Comparison of ENCODE assay signal across 10 mouse cellular contexts in the genomic region with DNA sequence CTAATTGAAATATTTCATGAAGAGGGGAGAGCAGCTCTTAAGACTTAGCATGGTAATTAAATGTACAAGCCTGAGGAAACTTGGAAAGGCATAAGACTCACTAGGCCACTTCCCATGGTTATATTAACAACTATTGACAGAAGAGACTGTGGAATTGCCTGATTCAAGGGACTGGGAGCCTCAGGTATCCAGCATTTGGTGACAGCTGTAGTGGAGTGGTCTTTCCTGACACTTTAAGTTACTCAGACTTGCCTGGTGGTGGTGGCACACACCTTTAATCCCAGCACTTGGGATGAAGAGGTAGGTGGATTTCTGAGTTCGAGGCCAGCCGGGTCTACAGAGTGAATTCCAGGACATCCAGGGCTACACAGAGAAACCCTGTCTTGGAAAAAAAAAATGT. TPM values are rescaled to one million over a fixed set of nuclear protein-coding genes. Genes with fewer than 3 reads are reported as not detected.
DNase-seq lines count a peak whose midpoint lies in the region; ATAC-seq and TF ChIP-seq lines count a peak whose summit lies in the region.
"Had no signal": no experiment of that assay in that cellular context is flagged by ENCODE, and none has a peak within 500 bp of the region (broad histone marks: within the 10 kb centered on the region; RNA-seq: fewer than 3 reads in every experiment).

No protein-coding gene starts in this region.

- H3K36me3 ChIP-seq in heart, embryonic 14.5 days (ENCODE audit: control insufficient read depth, insufficient read depth, low read length), result no peaks in the 10 kb centered on the region
- H3K36me3 ChIP-seq in hindbrain, embryonic 16.5 days (ENCODE audit: control insufficient read depth, insufficient read depth, low read length), result no peaks in the 10 kb centered on the region; the same call in 1 of the 2 replicates
- 0 out of 2 replicates have a peak, but pooled peaks cover 8% of the 10 kb centered on the region for H3K36me3 ChIP-seq in midbrain, embryonic 12.5 days

- 92% methylated on average over 2 of the region's 2 CpGs for WGBS in heart, embryonic 14.5 days
- 93% methylated on average over 2 of the region's 2 CpGs for WGBS in hindbrain, embryonic 16.5 days
- WGBS in midbrain, embryonic 12.5 days, result 90% methylated on average over 2 of the region's 2 CpGs

- no peak for ATAC-seq in heart, embryonic 14.5 days (ENCODE audit: insufficient number of reproducible peaks, insufficient read depth, low FRiP score, low read depth)
- ATAC-seq in hindbrain, embryonic 16.5 days, result no peak
- no peak for ATAC-seq in midbrain, embryonic 12.5 days (ENCODE audit: low FRiP score, low read depth)

- H3K4me1 ChIP-seq in heart, embryonic 14.5 days (ENCODE audit: control insufficient read depth in 2 of 2, insufficient read depth in 2 of 2, low read length in 2 of 2), result peaks cover 4 to 21% of the 10 kb centered on the region in 2 experiments; a peak in 3 of 4 replicates
- no peaks in the 10 kb centered on the region; the same call in 1 of the 2 replicates for H3K4me1 ChIP-seq in cortical plate, adult 2 months (ENCODE audit: control insufficient read depth, insufficient read depth, low read length)
- H3K4me1 ChIP-seq in hindbrain, embryonic 16.5 days (ENCODE audit: control insufficient read depth, insufficient read depth, low read depth, low read length), result peaks cover 24% of the 10 kb centered on the region
- H3K4me1 ChIP-seq in midbrain, embryonic 12.5 days, result peaks cover 28% of the 10 kb centered on the region

- intact Hi-C loops in heart, postnatal 10 days (cut with DNase I), result loop anchor here (10.0 kb wide), 1 partner anchor 282 kb away; a partner anchor contains a TSS

- peak overlapping the region; percentile 88 for H3K4me2 ChIP-seq in heart, embryonic 14.5 days (ENCODE audit: low read length)
- H3K4me2 ChIP-seq in hindbrain, embryonic 16.5 days (ENCODE audit: low read length), result peak overlapping the region; percentile 73
- peak overlapping the region; percentile 68 for H3K4me2 ChIP-seq in midbrain, embryonic 12.5 days (replicated peaks)

- no peak for TF ChIP-seq POLR2A in cortical plate, adult 2 months (IDR thresholded peaks at IDR 0.05; ENCODE audit: extremely low read depth, insufficient read depth, low read length)

- H3K9ac ChIP-seq in heart, embryonic 14.5 days (ENCODE audit: low read length), result peak overlapping the region; percentile 94
- no peak overlapping the region for H3K9ac ChIP-seq in hindbrain, embryonic 16.5 days (ENCODE audit: low read depth, low read length)
- peak overlapping the region; percentile 63; the same call in 1 of the 2 replicates for H3K9ac ChIP-seq in midbrain, embryonic 12.5 days (replicated peaks)

- H3K27ac ChIP-seq in heart, embryonic 14.5 days (replicated peaks in 1 of 2; ENCODE audit: control insufficient read depth in 1 of 2, insufficient read depth in 1 of 2, low read depth in 2 of 2, low read length in 2 of 2), result no peak overlapping the region
- H3K27ac ChIP-seq in cortical plate, adult 2 months (ENCODE audit: insufficient read depth, low read length), result no peak overlapping the region
- no peak overlapping the region for H3K27ac ChIP-seq in hindbrain, embryonic 16.5 days (ENCODE audit: low read depth, low read length)
- no peak overlapping the region for H3K27ac ChIP-seq in midbrain, embryonic 12.5 days (replicated peaks)

- H3K4me3 ChIP-seq in heart, embryonic 14.5 days (ENCODE audit: control insufficient read depth in 1 of 2, insufficient read depth in 1 of 2, low read depth in 1 of 2, low read length in 2 of 2), result peak overlapping the region in 1 of 2 experiments; percentile 96; a peak in 2 of 4 replicates
- peak overlapping the region; percentile 61; the same call in 1 of the 2 replicates for H3K4me3 ChIP-seq in cortical plate, adult 2 months (ENCODE audit: insufficient read depth, low read length)
- H3K4me3 ChIP-seq in hindbrain, embryonic 16.5 days (ENCODE audit: low read length), result no peak overlapping the region
- H3K4me3 ChIP-seq in midbrain, embryonic 12.5 days, result peak overlapping the region; percentile 87

- H3K9me3 ChIP-seq in heart, embryonic 14.5 days (ENCODE audit: control insufficient read depth, low read length), result peaks cover 8% of the 10 kb centered on the region; the same call in 1 of the 2 replicates
- peaks cover 4% of the 10 kb centered on the region; the same call in 1 of the 2 replicates for H3K9me3 ChIP-seq in hindbrain, embryonic 16.5 days (ENCODE audit: control insufficient read depth, low read length)
- peaks cover 19% of the 10 kb centered on the region for H3K9me3 ChIP-seq in midbrain, embryonic 12.5 days

- no peak for TF ChIP-seq CTCF in cortical plate, adult 2 months (IDR thresholded peaks at IDR 0.05; ENCODE audit: extremely low read depth, insufficient read depth, low read length)

- H3K27me3 ChIP-seq in heart, embryonic 14.5 days (ENCODE audit: control insufficient read depth, insufficient read depth, low read length), result no peaks in the 10 kb centered on the region
- H3K27me3 ChIP-seq in hindbrain, embryonic 16.5 days (replicated peaks; ENCODE audit: control insufficient read depth, insufficient read depth, low read length), result no peaks in the 10 kb centered on the region
- no peaks in the 10 kb centered on the region for H3K27me3 ChIP-seq in midbrain, embryonic 12.5 days

- no peak for DNase-seq in heart, postnatal 10 days
- no peak for DNase-seq in spleen, postnatal 10 days (ENCODE audit: low spot score in 2 of 2)
- no peak for DNase-seq in layer of hippocampus, postnatal 25 days (ENCODE audit: extremely low spot score in 1 of 2, low spot score in 1 of 2)
- no peak for DNase-seq in embryo, embryonic 10 days (ENCODE audit: low spot score)
- DNase-seq: gastrocnemius, postnatal 25 days; lung, adult 18-20 months had no signal

RNA-seq across cellular contexts. Expression of a gene that starts 1.0 kb away (rescaled TPM):
- polyA plus RNA-seq in heart, embryonic 14.5 days (2014; fragmentation: Nextera tagmentation; extraction: Ambion mirVana), result 24.4 and 25.8 TPM in 2 replicates
- 10 to 100 TPM; 12.6 to 15.3 TPM for total RNA-seq in heart, postnatal 10 days (2021)
- 26.2 and 27.1 TPM in 2 replicates for polyA plus RNA-seq in cortical plate, adult 2 months (2012; rRNA removed)
- polyA plus RNA-seq in hindbrain, embryonic 16.5 days (2015; fragmentation: Nextera tagmentation; extraction: Ambion mirVana), result 37.8 and 42.8 TPM in 2 replicates
- polyA plus RNA-seq in midbrain, embryonic 12.5 days (2016; fragmentation: Nextera tagmentation; extraction: Ambion mirVana), result 62.7 and 63.3 TPM in 2 replicates
- 10 to 100 TPM; 19.7 to 20.1 TPM for total RNA-seq in layer of hippocampus, postnatal 25 days (2021)

RNA-seq across cellular contexts. Expression of a gene that starts 46.0 kb away (rescaled TPM):
- polyA plus RNA-seq in heart, embryonic 14.5 days (2014; fragmentation: Nextera tagmentation; extraction: Ambion mirVana), result 49.5 and 66.7 TPM in 2 replicates
- 1 to 10 TPM; 7.0 to 7.5 TPM for total RNA-seq in heart, postnatal 10 days (2021)
- 157 and 165 TPM in 2 replicates for polyA plus RNA-seq in cortical plate, adult 2 months (2012; rRNA removed)
- polyA plus RNA-seq in hindbrain, embryonic 16.5 days (2015; fragmentation: Nextera tagmentation; extraction: Ambion mirVana), result 555 and 649 TPM in 2 replicates
- polyA plus RNA-seq in midbrain, embryonic 12.5 days (2016; fragmentation: Nextera tagmentation; extraction: Ambion mirVana), result 396 and 400 TPM in 2 replicates
- total RNA-seq in layer of hippocampus, postnatal 25 days (2021), result 10 to 100 TPM; 62.5 to 74.8 TPM
- total RNA-seq: gastrocnemius, postnatal 25 days had no signal

RNA-seq across cellular contexts. Expression of a gene that starts 58.6 kb away (rescaled TPM):
- polyA plus RNA-seq in heart, embryonic 14.5 days (2014; fragmentation: Nextera tagmentation; extraction: Ambion mirVana), result 0.57 and 0.66 TPM in 2 replicates
- total RNA-seq in heart, postnatal 10 days (2021), result 1 to 10 TPM; 1.8 to 2.4 TPM
- 151 and 153 TPM in 2 replicates for polyA plus RNA-seq in cortical plate, adult 2 months (2012; rRNA removed)
- 5.1 and 5.5 TPM in 2 replicates for polyA plus RNA-seq in hindbrain, embryonic 16.5 days (2015; fragmentation: Nextera tagmentation; extraction: Ambion mirVana)
- 2.7 and 3.0 TPM in 2 replicates for polyA plus RNA-seq in midbrain, embryonic 12.5 days (2016; fragmentation: Nextera tagmentation; extraction: Ambion mirVana)
- 100 to 1,000 TPM; 131 to 133 TPM for total RNA-seq in layer of hippocampus, postnatal 25 days (2021)

Comparison
In these comparisons a context has a peak if more than half of its experiments do, and no peak if none do; other contexts are left out.
1. RNA of a gene that starts 58.6 kb away (polyA plus RNA-seq): 151 to 153 TPM in cortical plate, adult 2 months; 5.1 to 5.5 TPM in hindbrain, embryonic 16.5 days, 2.7 to 3.0 TPM in midbrain, embryonic 12.5 days and 0.57 to 0.66 TPM in heart, embryonic 14.5 days; every median in the first group is over 10 times any median in the second.
2. Peak in every context shown above with its lines, with median percentiles within 50 percentile points of each other: H3K4me2 ChIP-seq.